Mouse (Mus musculus) cerebral cortex, adult 2 months (tissue): Measurements from ENCODE around the gene 1700020L24Rik.

Experiments
- WGBS: fragments of 180-500 bp; shearing (Covaris S2); methylation state at CpG from one replicate; pipeline ENCODE4 v1.1.7; 2018; 5-methylcytosine and 5-hydroxymethylcytosine counted together

Gene 1700020L24Rik

GRCm38 (mm10) chr11:83440081-83441064, 2.9 kb downstream of the 1700020L24Rik start:
- WGBS = under 1% methylated on average over 67 of the region's 75 CpGs

DNA sequence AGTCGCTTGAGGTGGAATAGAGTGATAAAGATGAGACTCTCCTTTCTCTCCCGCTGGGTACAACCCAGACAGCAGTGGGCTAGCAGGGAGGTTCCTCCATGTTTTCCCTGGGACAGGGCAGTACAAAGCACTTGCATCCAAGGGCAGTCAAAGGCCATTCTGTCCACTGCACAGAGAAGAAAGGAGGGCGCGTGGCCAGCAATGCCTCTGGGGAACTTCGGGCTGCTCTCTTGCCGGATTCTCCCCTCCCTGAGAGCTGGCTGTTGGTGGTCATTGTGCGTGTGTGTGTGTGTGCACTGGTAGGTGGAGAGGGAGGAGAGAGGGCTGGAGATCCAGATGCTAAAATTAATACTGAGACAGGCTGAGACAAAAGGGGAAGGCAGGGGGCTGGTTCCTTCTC, 3.8 kb downstream of the 1700020L24Rik start:
- WGBS = 43% methylated on average over 7 of the region's 7 CpGs

- WGBS = 21% methylated on average over 29 of the region's 29 CpGs
Observed at GRCm38 (mm10) chr11:83442596-83443267, 5.3 kb downstream of the 1700020L24Rik start.

GRCm38 (mm10) chr11:83443824-83444223, 6.3 kb downstream of the 1700020L24Rik start:
- 15% methylated on average over 7 of the region's 7 CpGs for WGBS

DNA sequence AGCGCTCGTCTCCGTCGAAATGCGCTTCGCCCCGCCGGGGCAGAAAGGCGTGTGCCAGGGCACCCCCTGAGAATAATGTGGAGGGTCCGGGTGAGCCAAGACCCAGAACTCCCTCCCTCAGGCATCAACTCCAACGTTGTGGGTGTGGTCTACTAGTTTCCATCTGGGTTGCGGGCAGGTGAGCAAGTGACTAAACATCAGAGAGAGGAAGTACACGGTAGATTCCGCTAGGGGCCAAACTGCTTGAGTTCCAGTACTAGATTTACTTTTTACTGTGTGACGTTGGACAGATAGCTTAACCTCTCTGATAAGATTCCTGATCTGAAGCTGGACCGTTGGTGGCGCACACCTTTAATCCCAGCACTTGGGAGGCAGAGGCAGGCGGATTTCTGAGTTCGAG, 7.5 kb downstream of the 1700020L24Rik start:
- WGBS = 36% methylated on average over 19 of the region's 19 CpGs

DNA sequence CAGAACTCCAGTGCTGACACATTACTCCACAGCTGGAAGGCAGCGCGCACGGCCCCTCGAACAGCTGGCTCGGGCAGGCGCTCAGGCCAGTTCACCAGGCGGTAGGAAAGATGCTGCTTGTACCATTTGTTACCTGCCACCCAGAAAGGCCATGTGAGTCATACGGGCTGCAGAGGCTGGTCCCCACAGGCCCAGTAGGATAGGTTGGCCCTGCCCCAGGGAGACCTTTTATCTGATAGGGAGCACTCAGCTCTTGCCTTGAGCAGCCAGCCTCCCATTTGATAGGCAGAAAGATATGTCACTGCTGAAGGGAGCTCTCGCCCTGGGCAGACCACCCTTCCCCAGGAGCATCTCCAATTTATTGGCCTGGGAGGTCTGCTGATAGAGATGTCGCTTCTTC, 10.1 kb downstream of the 1700020L24Rik start:
- whole genome bisulfite sequencing = 91% methylated on average over 10 of the region's 10 CpGs

GRCm38 (mm10) chr11:83448021-83448926, 10.8 kb downstream of the 1700020L24Rik start:
- 63% methylated on average over 16 of the region's 16 CpGs for WGBS

DNA sequence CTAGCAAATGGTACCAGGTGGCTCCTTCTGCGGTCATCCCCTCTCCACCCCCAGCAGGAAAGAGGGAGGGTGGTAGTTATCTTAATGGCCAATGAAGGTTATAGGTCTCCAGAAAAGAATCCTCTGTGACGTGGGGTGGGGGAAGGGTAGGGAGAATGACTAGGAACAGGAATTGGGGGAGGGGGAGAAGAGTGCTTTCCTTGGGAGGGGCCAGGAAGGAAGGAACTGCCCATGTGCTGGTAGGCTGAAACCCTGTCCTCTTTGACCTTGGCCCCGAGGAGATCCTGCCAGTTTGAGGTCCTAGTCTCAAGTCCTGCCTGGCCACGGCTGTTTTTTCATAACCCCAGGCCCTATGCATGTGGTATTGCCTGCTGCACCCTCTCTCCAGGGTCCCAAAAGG, 11.8 kb downstream of the 1700020L24Rik start:
- 78% methylated on average over 4 of the region's 4 CpGs for WGBS

DNA sequence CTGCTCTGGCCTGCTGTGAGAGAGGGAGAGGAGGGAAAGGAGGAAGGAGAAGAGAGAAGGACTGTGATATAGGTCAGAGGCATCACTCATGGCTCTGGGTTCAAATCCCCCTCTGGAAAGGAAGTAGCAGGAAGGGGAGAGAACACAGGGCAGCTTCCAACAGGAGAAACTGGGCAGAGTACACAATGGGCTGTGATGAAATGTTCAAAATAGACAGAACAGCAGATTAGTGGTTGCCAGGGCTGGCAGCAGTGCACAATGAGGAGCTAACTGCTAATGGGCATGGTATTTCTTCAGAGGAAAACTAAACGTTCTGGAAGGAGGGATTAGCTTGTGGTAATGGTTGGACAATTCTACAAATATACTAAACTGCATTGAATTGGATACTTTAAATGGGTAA, 13.1 kb downstream of the 1700020L24Rik start:
- WGBS = 45% methylated on average over 1 of the region's 1 CpGs

GRCm38 (mm10) chr11:83451281-83451680, 13.8 kb downstream of the 1700020L24Rik start:
- 94% methylated on average over 10 of the region's 10 CpGs for WGBS

DNA sequence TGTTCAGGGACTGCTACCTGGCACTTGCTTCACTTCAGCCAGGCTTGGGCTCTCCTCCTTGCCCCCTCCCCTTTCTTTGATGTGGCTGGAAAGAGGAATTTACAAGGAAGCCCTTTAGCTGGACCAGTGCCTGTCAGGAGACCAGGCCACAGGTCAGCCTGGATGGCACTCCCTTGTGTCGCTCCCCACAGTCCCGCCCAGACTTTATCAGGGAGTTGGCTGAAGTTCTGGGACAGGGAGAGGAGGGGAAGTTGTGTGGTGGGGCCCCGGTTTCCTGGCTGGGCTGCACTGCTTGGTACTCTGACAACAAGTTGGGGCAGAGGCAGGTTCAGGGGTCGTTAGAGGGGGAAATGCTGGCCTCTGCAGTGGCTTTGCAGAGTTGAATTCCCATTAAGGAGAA, 17.1 kb downstream of the 1700020L24Rik start:
- 60% methylated on average over 4 of the region's 4 CpGs for WGBS

GRCm38 (mm10) chr11:83455608-83456007, 18.1 kb downstream of the 1700020L24Rik start:
- WGBS = 83% methylated on average over 3 of the region's 3 CpGs

DNA sequence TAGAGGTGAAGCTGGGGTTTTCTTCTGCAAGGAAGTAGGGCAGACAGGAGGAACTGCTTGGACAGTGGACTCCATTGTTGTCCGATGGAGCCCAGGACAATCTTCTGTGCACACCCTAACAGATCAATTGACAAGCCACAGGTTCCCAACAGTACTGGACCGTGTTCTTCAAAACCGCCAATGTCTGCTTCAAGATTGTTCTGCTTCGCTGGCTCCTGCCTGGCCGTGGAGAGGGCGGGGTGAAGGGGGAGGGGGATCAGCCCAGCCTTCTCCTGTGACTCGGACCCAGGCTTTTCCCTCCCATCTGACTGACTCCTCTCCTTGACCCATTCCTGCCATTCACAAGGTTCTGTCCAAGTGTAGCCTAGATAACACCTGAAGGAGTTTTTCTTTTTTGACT, 19.8 kb downstream of the 1700020L24Rik start:
- 65% methylated on average over 7 of the region's 7 CpGs for WGBS

- WGBS = 65% methylated on average over 9 of the region's 9 CpGs
Observed at GRCm38 (mm10) chr11:83457912-83458601, 20.6 kb downstream of the 1700020L24Rik start.

GRCm38 (mm10) chr11:83461462-83462027, 24.1 kb downstream of the 1700020L24Rik start:
- 83% methylated on average over 10 of the region's 10 CpGs for WGBS

GRCm38 (mm10) chr11:83462711-83463244, 25.3 kb downstream of the 1700020L24Rik start, which contains the start of gene Mmp28:
Mmp28 (minus strand) TSS chr11:83463071.
- WGBS = under 1% methylated on average over 42 of the region's 42 CpGs

GRCm38 (mm10) chr11:83465976-83466375, 28.5 kb downstream of the 1700020L24Rik start:
- 50% methylated on average over 2 of the region's 2 CpGs for WGBS

- WGBS = 42% methylated on average over 11 of the region's 11 CpGs
Observed at GRCm38 (mm10) chr11:83467120-83467652, 29.7 kb downstream of the 1700020L24Rik start.

DNA sequence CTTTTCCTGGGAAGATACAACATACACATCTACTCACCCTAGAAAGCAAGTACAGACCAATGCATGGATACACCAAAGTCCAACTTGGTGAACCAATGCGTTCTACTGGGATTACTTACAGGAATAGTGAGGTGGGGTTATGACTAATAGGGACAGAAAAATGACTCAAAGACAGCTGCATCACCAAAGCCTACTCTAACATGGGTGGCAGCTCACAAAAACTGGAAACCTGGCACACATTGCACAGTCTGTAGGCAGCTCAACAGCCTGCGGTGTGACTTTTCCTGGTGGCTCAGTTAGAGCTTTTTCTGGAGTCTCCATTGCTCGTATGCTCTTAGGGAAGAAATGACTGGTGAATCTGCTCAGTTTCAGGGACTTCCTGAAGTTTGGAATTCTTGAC, 31.3 kb downstream of the 1700020L24Rik start:
- 56% methylated on average over 3 of the region's 3 CpGs for whole genome bisulfite sequencing

DNA sequence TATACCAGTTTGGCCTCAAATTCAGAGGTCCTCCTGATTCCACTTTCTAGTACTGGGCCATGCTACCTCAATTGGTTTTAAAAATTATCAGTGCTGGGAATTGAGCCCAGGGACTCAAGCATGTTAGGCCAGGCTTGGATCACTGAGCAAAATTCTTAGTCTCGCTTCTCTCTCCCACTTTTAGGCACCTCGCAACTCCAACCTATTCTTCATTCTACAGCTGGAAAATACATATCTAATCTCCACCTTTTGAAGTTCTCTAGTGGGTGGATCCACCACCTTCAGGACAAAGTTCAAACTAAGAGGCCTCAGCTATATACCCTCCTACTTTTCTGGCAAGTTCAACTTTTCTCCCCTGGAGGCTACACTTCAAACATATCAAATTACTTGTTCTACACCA, 34.3 kb downstream of the 1700020L24Rik start:
- WGBS = 98% methylated on average over 2 of the region's 2 CpGs
